Mouse (Mus musculus): Measurements from ENCODE around the gene Srms. TPM values are rescaled to one million over a fixed set of nuclear protein-coding genes. Genes with fewer than 3 reads are reported as not detected.

Srms gene
- polyA plus RNA-seq, 1 experiment from 2014 or later = 1.4 TPM

GRCm38 (mm10) chr2:181240806-181241440, 27.9 kb upstream of the Srms start:
- ATAC-seq (ENCODE audit: insufficient number of reproducible peaks, low FRiP score, low TSS enrichment, low read depth) = no peak
- Histone ChIP-seq H3K4me3 (ENCODE audit: low read depth, low read length) (no peak overlapping the region), H3K9ac (ENCODE audit: low read length) (peak overlapping the region; percentile 22; the same call in 1 of the 2 replicates), H3K27ac (replicated peaks; ENCODE audit: low read depth, low read length) (no peak overlapping the region), H3K4me1 (ENCODE audit: control insufficient read depth, insufficient read depth, low read length) (0 out of 2 replicates have a peak, but pooled peaks cover 3% of the 10 kb centered on the region), H3K4me2 (ENCODE audit: low read depth, severe bottlenecking) (peak overlapping the region; percentile 65; the same call in 1 of the 2 replicates), H3K36me3 (ENCODE audit: control insufficient read depth, insufficient read depth, low read length) (no peaks in the 10 kb centered on the region), H3K9me3 (ENCODE audit: control insufficient read depth, low read length) (no peaks in the 10 kb centered on the region), H3K27me3 (ENCODE audit: control insufficient read depth, insufficient read depth, low read length) (no peaks in the 10 kb centered on the region)
- 90% methylated on average over 13 of the region's 13 CpGs for WGBS
- DNase-seq (ENCODE audit: low spot score) = no peak

GRCm38 (mm10) chr2:181239261-181239660, 26.3 kb upstream of the Srms start:
- Histone ChIP-seq H3K9ac (ENCODE audit: low read length) (no peak overlapping the region), H3K4me3 (ENCODE audit: low read depth, low read length) (no peak overlapping the region), H3K4me1 (ENCODE audit: control insufficient read depth, insufficient read depth, low read length) (0 out of 2 replicates have a peak, but pooled peaks cover 3% of the 10 kb centered on the region), H3K27ac (replicated peaks; ENCODE audit: low read depth, low read length) (no peak overlapping the region), H3K4me2 (ENCODE audit: low read depth, severe bottlenecking) (no peak overlapping the region), H3K27me3 (ENCODE audit: control insufficient read depth, insufficient read depth, low read length) (no peaks in the 10 kb centered on the region), H3K36me3 (ENCODE audit: control insufficient read depth, insufficient read depth, low read length) (no peaks in the 10 kb centered on the region), H3K9me3 (ENCODE audit: control insufficient read depth, low read length) (no peaks in the 10 kb centered on the region)
- no peak for ATAC-seq (ENCODE audit: insufficient number of reproducible peaks, low FRiP score, low TSS enrichment, low read depth)
- WGBS = 93% methylated on average over 9 of the region's 9 CpGs
- DNase-seq (ENCODE audit: low spot score) = no peak

GRCm38 (mm10) chr2:181238861-181239260, 25.9 kb upstream of the Srms start:
- Histone ChIP-seq H3K4me3 (ENCODE audit: low read depth, low read length) (no peak overlapping the region), H3K9me3 (ENCODE audit: control insufficient read depth, low read length) (no peaks in the 10 kb centered on the region), H3K27me3 (ENCODE audit: control insufficient read depth, insufficient read depth, low read length) (no peaks in the 10 kb centered on the region), H3K4me2 (ENCODE audit: low read depth, severe bottlenecking) (no peak overlapping the region), H3K36me3 (ENCODE audit: control insufficient read depth, insufficient read depth, low read length) (no peaks in the 10 kb centered on the region), H3K27ac (replicated peaks; ENCODE audit: low read depth, low read length) (no peak overlapping the region), H3K9ac (ENCODE audit: low read length) (no peak overlapping the region), H3K4me1 (ENCODE audit: control insufficient read depth, insufficient read depth, low read length) (0 out of 2 replicates have a peak, but pooled peaks cover 3% of the 10 kb centered on the region)
- ATAC-seq (ENCODE audit: insufficient number of reproducible peaks, low FRiP score, low TSS enrichment, low read depth) = no peak
- no peak for DNase-seq (ENCODE audit: low spot score)
- 63% methylated on average over 2 of the region's 2 CpGs for WGBS

- Histone ChIP-seq H3K36me3 (ENCODE audit: control insufficient read depth, insufficient read depth, low read length) (no peaks in the 10 kb centered on the region), H3K4me1 (ENCODE audit: control insufficient read depth, insufficient read depth, low read length) (0 out of 2 replicates have a peak, but pooled peaks cover 3% of the 10 kb centered on the region)
- WGBS = 85% methylated on average over 10 of the region's 10 CpGs
Measured at GRCm38 (mm10) chr2:181238091-181238610, 25.2 kb upstream of the Srms start.

GRCm38 (mm10) chr2:181237251-181238014, 24.4 kb upstream of the Srms start:
- no peaks in the 10 kb centered on the region for H3K36me3 ChIP-seq (ENCODE audit: control insufficient read depth, insufficient read depth, low read length)
- DNase-seq (ENCODE audit: low spot score) (no peak), ATAC-seq (ENCODE audit: insufficient number of reproducible peaks, low FRiP score, low TSS enrichment, low read depth) (no peak)
- no peak overlapping the region for H3K4me2 ChIP-seq (ENCODE audit: low read depth, severe bottlenecking)
- H3K27ac ChIP-seq (replicated peaks; ENCODE audit: low read depth, low read length) = no peak overlapping the region
- H3K4me3 ChIP-seq (ENCODE audit: low read depth, low read length) = no peak overlapping the region
- 92% methylated on average over 17 of the region's 17 CpGs for WGBS
- H3K9me3 ChIP-seq (ENCODE audit: control insufficient read depth, low read length) = no peaks in the 10 kb centered on the region
- H3K27me3 ChIP-seq (ENCODE audit: control insufficient read depth, insufficient read depth, low read length) = no peaks in the 10 kb centered on the region
- H3K9ac ChIP-seq (ENCODE audit: low read length) = no peak overlapping the region
- 0 out of 2 replicates have a peak, but pooled peaks cover 3% of the 10 kb centered on the region for H3K4me1 ChIP-seq (ENCODE audit: control insufficient read depth, insufficient read depth, low read length)

More at GRCm38 (mm10) chr2:181238091-181238610, 25.2 kb upstream of the Srms start:
- Histone ChIP-seq H3K4me3 (ENCODE audit: low read depth, low read length) (no peak overlapping the region), H3K9me3 (ENCODE audit: control insufficient read depth, low read length) (no peaks in the 10 kb centered on the region), H3K4me2 (ENCODE audit: low read depth, severe bottlenecking) (no peak overlapping the region), H3K9ac (ENCODE audit: low read length) (no peak overlapping the region), H3K27ac (replicated peaks; ENCODE audit: low read depth, low read length) (no peak overlapping the region), H3K27me3 (ENCODE audit: control insufficient read depth, insufficient read depth, low read length) (no peaks in the 10 kb centered on the region)
- DNase-seq (ENCODE audit: low spot score) (no peak), ATAC-seq (ENCODE audit: insufficient number of reproducible peaks, low FRiP score, low TSS enrichment, low read depth) (no peak)

- Histone ChIP-seq H3K27me3 (ENCODE audit: control insufficient read depth, insufficient read depth, low read length) (no peaks in the 10 kb centered on the region), H3K9me3 (ENCODE audit: control insufficient read depth, low read length) (no peaks in the 10 kb centered on the region), H3K4me1 (ENCODE audit: control insufficient read depth, insufficient read depth, low read length) (no peaks in the 10 kb centered on the region), H3K27ac (replicated peaks; ENCODE audit: low read depth, low read length) (no peak overlapping the region), H3K9ac (ENCODE audit: low read length) (no peak overlapping the region), H3K4me2 (ENCODE audit: low read depth, severe bottlenecking) (no peak overlapping the region), H3K4me3 (ENCODE audit: low read depth, low read length) (no peak overlapping the region), H3K36me3 (ENCODE audit: control insufficient read depth, insufficient read depth, low read length) (no peaks in the 10 kb centered on the region)
- DNase-seq (ENCODE audit: low spot score) (no peak), ATAC-seq (ENCODE audit: insufficient number of reproducible peaks, low FRiP score, low TSS enrichment, low read depth) (no peak)
- 86% methylated on average over 23 of the region's 23 CpGs for WGBS
Measured at GRCm38 (mm10) chr2:181235681-181236566, 22.9 kb upstream of the Srms start.

- Histone ChIP-seq H3K27ac (replicated peaks; ENCODE audit: low read depth, low read length) (no peak overlapping the region), H3K4me2 (ENCODE audit: low read depth, severe bottlenecking) (no peak overlapping the region), H3K4me3 (ENCODE audit: low read depth, low read length) (no peak overlapping the region), H3K36me3 (ENCODE audit: control insufficient read depth, insufficient read depth, low read length) (no peaks in the 10 kb centered on the region), H3K27me3 (ENCODE audit: control insufficient read depth, insufficient read depth, low read length) (no peaks in the 10 kb centered on the region; the same call in 1 of the 2 replicates), H3K9ac (ENCODE audit: low read length) (no peak overlapping the region), H3K9me3 (ENCODE audit: control insufficient read depth, low read length) (no peaks in the 10 kb centered on the region), H3K4me1 (ENCODE audit: control insufficient read depth, insufficient read depth, low read length) (no peaks in the 10 kb centered on the region)
- no peak for ATAC-seq (ENCODE audit: insufficient number of reproducible peaks, low FRiP score, low TSS enrichment, low read depth)
- DNase-seq (ENCODE audit: low spot score) = no peak
- WGBS = 96% methylated on average over 11 of the region's 11 CpGs
Measured at GRCm38 (mm10) chr2:181234680-181235079, 21.7 kb upstream of the Srms start.

GRCm38 (mm10) chr2:181233443-181233842, 20.5 kb upstream of the Srms start:
- WGBS = 92% methylated on average over 15 of the region's 15 CpGs
- no peak overlapping the region for H3K4me3 ChIP-seq (ENCODE audit: low read depth, low read length)
- DNase-seq (ENCODE audit: low spot score) (no peak), ATAC-seq (ENCODE audit: insufficient number of reproducible peaks, low FRiP score, low TSS enrichment, low read depth) (no peak; the same call in 1 of the 2 replicates)
- no peak overlapping the region for H3K9ac ChIP-seq (ENCODE audit: low read length)
- no peaks in the 10 kb centered on the region for H3K36me3 ChIP-seq (ENCODE audit: control insufficient read depth, insufficient read depth, low read length)
- H3K4me2 ChIP-seq (ENCODE audit: low read depth, severe bottlenecking) = no peak overlapping the region
- H3K27ac ChIP-seq (replicated peaks; ENCODE audit: low read depth, low read length) = no peak overlapping the region
- H3K4me1 ChIP-seq (ENCODE audit: control insufficient read depth, insufficient read depth, low read length) = no peaks in the 10 kb centered on the region
- H3K27me3 ChIP-seq (ENCODE audit: control insufficient read depth, insufficient read depth, low read length) = no peaks in the 10 kb centered on the region; the same call in 1 of the 2 replicates
- H3K9me3 ChIP-seq (ENCODE audit: control insufficient read depth, low read length) = no peaks in the 10 kb centered on the region

Data from limb, embryonic 11.5 days (tissue).